Mouse (Mus musculus) stomach, embryonic 16.5 days (tissue): ENCODE data around the gene Hbq1a. TPM values are rescaled to one million over a fixed set of nuclear protein-coding genes. Genes with fewer than 3 reads are reported as not detected.

Experiments used
- ATAC-seq: fragments of 200-750 bp; cut with Nextera tagmentation; 2 replicates; pipeline ENCODE4 v1.8.0; 2017; ENCODE audit warnings: moderate number of reproducible peaks, moderate TSS enrichment; ENCODE audit not compliant: insufficient read depth, low FRiP score
- H3K27ac ChIP-seq: fragments of 300-500 bp; sonication (generic); 2 replicates; pipeline ENCODE4 v1.5.1; 2014; ENCODE audit warnings: low read length
- H3K27me3 ChIP-seq: fragments of 300-500 bp; sonication (generic); 2 replicates; pipeline ENCODE4 v1.6.1; 2014; ENCODE audit warnings: low read length, control low read depth, mixed read lengths; ENCODE audit not compliant: control insufficient read depth, insufficient read depth
- H3K36me3 ChIP-seq: fragments of 300-500 bp; sonication (generic); 2 replicates; pipeline ENCODE4 v1.6.1; 2014; ENCODE audit warnings: low read length; ENCODE audit not compliant: control insufficient read depth, insufficient read depth
- H3K4me1 ChIP-seq: fragments of 300-500 bp; sonication (generic); 2 replicates; pipeline ENCODE4 v1.6.1; 2014; ENCODE audit warnings: low read length, control low read depth, mixed read lengths; ENCODE audit not compliant: control insufficient read depth, insufficient read depth
- H3K4me2 ChIP-seq: fragments of 300-500 bp; sonication (generic); 2 replicates; pipeline ENCODE4 v1.6.1; 2014; ENCODE audit warnings: low read depth, low read length, mixed read lengths
- H3K4me3 ChIP-seq: fragments of 300-500 bp; sonication (generic); replicated peaks from 2 replicates; pipeline ENCODE4 v1.5.1; 2014; ENCODE audit warnings: mild to moderate bottlenecking, low read length
- H3K9ac ChIP-seq: fragments of 300-500 bp; sonication (generic); 2 replicates; pipeline ENCODE4 v1.6.1; 2014; ENCODE audit warnings: low read length
- H3K9me3 ChIP-seq: fragments of 300-500 bp; sonication (generic); replicated peaks from 2 replicates; pipeline ENCODE4 v1.6.1; 2016; ENCODE audit warnings: low read length, control low read depth; ENCODE audit not compliant: control insufficient read depth
- WGBS: fragments of 180-500 bp; shearing (Covaris S2); extraction: QIAGEN DNeasy Blood & Tissue Kit; methylation state at CpG from one replicate; pipeline ENCODE4 v1.1.7; 2014; 5-methylcytosine and 5-hydroxymethylcytosine counted together
- polyA plus RNA-seq: library from polyadenylated mRNA; unstranded; fragments of >200 nt; fragmentation: Nextera tagmentation; extraction: Ambion mirVana; gene quantifications from 2 replicates; pipeline ENCODE4 v1.2.1, GENCODE M21; 2015

The Hbq1a gene
- polyA plus RNA-seq, 1 experiment from 2014 or later: 0.62 TPM

DNA sequence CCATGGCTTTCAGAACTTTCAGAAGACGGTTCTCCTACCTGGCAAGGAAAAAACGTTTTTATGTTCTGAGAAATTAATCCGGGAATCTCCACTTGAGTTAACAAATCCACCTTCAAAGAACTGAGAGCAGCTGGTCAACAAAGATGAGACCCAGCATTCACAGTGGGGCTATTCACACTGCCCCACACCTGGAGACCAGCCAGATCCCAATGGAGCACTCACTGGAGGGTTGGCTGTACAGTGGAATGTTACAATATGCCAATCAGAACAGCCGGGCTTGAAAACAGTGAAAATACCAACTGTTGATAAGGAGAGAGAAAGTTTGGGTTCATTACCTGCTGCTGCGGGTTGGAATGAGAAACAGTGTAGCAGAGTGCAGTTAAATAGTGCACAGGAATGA lies 32.0 kb downstream of the Hbq1a start:
- Histone ChIP-seq H3K4me1 (peaks cover 2% of the 10 kb centered on the region; the same call in 1 of the 2 replicates), H3K27ac (no peak overlapping the region), H3K4me2 (no peak overlapping the region), H3K27me3 (no peaks in the 10 kb centered on the region), H3K9me3 (no peaks in the 10 kb centered on the region), H3K9ac (no peak overlapping the region), H3K4me3 (no peak overlapping the region), H3K36me3 (no peaks in the 10 kb centered on the region)
- ATAC-seq: no peak
- WGBS: 39% methylated on average over 5 of the region's 5 CpGs

DNA sequence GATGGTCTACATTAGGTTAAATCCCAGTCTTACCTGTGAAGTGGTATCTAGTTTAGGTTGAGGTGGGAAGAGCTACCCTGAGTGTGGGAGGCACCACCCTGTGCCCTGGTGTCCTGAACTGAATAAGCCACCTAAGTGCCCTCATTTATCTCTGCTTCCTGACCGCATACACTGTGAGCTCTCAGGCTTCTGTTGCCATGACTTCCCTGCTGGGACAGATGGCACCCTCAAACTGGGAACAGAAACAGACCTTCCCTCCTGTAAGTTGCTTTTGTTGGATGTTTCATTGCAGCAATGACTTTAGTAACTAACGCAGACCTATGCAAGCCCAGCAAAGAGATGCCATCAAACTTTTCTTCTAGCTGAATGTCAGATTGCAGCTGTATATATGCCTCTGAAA lies 33.4 kb downstream of the Hbq1a start:
- Histone ChIP-seq H3K9ac (no peak overlapping the region), H3K4me1 (peaks cover 2% of the 10 kb centered on the region; the same call in 1 of the 2 replicates), H3K4me2 (no peak overlapping the region), H3K9me3 (no peaks in the 10 kb centered on the region; the same call in 1 of the 2 replicates), H3K27ac (no peak overlapping the region), H3K27me3 (no peaks in the 10 kb centered on the region), H3K4me3 (no peak overlapping the region), H3K36me3 (no peaks in the 10 kb centered on the region)
- 65% methylated on average over 2 of the region's 2 CpGs for WGBS
- no peak for ATAC-seq

DNA sequence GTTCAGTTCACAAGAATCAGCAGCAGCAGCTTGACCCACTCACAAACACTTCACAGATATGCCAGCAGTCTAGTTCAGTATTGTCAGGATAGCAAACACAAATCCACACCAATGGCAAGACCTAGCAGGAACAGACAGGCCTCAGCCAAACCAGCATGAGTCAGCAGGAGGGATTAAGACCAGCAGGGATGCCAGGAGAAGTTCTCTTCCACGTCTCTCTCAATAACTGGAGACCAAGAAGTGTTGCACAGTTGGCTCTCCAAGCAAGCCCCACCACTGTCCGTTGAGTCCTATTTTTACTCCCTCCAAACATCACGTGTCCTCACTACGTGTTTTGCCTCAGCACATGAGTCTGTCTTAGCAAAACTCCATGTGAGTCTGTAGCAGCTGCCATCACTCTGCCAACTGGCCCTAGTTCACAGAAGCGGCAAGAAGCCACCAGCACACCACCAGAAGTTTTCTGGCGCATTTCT lies 36.6 kb downstream of the Hbq1a start:
- Histone ChIP-seq H3K27ac (no peak overlapping the region), H3K4me2 (no peak overlapping the region)
- WGBS: 80% methylated on average over 6 of the region's 6 CpGs

DNA sequence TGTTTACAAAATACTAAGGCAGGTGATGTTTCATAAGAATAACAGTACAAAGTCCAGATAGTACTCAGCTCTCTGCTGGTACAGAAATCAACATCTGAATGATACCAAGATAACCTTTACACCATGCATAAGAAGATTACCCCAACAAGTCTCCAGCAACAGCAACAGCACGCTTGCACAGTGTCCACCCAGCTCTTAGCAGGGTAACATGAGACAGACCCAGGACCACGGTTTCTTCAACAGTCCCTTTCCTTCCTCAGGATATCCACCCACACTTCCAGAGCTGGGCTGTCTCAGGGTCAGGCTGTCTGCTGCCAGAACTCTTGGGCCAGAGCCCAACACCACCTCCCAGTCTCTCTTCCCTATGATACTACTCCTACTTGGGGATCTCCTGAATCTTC lies 39.3 kb downstream of the Hbq1a start:
- Histone ChIP-seq H3K4me3 (no peak overlapping the region), H3K4me2 (no peak overlapping the region), H3K36me3 (no peaks in the 10 kb centered on the region), H3K27me3 (no peaks in the 10 kb centered on the region), H3K9ac (no peak overlapping the region), H3K4me1 (peaks cover 13% of the 10 kb centered on the region; the same call in 1 of the 2 replicates), H3K27ac (no peak overlapping the region), H3K9me3 (no peaks in the 10 kb centered on the region; the same call in 1 of the 2 replicates)
- 44% methylated on average over 2 of the region's 2 CpGs for WGBS
- ATAC-seq: peak; percentile 26

More for the DNA sequence above, 36.6 kb downstream of the Hbq1a start:
- no peak overlapping the region for H3K9ac ChIP-seq
- H3K36me3 ChIP-seq: no peaks in the 10 kb centered on the region
- peaks cover 13% of the 10 kb centered on the region; the same call in 1 of the 2 replicates for H3K4me1 ChIP-seq
- H3K27me3 ChIP-seq: no peaks in the 10 kb centered on the region
- no peak for ATAC-seq
- H3K4me3 ChIP-seq: no peak overlapping the region
- H3K9me3 ChIP-seq: no peaks in the 10 kb centered on the region; the same call in 1 of the 2 replicates

DNA sequence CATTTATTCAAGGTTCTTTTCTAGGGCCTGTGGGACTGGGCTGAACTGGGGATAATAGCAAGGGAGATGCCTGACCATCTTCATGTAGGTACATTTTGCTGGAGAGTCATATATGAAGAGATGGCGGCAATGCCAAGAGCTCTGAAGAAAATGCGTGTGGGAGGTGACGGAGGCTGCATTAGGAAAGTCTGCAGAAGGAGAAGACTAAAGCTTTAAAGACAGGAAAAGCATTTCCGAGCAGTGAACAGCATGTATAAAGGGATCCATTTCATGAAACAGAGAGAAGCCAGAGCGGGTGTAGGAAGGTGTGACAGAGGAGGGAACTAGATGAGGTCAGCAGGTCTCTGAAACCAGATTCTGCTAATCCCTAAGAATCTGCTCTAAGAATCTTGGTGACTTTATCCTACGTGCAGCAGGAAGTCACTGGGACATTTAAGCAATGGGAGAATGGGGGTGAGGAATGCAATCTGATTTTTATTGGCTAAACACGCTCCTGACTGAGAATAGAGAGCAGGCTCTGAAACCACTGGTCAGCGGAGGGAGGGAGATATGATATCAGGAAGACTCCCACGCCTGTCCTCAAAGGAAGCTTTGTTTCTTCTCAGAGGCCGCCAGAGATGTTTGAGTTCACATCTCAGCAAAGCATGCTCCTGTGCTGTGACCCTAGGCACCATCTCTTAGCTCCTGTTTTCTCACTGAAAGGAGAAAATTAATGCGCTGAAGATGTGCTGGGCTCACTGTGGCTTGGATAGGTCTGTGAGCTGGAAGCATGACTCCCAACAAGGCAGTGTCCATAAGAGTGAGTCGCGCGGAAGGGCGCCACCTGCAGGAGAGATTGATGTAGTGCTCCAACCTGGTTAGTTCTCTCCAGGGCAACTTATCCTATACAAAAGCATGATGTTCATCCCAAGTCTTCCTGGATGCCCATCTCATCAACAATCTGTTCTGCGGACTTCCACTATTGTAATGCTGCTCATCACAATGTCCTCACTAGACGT lies 40.9 kb downstream of the Hbq1a start:
- 0 out of 2 replicates have a peak overlapping the region, but pooled peaks have one; percentile 11 for H3K9ac ChIP-seq
- H3K4me3 ChIP-seq: no peak overlapping the region
- ATAC-seq: no peak
- WGBS: 36% methylated on average over 17 of the region's 17 CpGs
- peaks cover 24% of the 10 kb centered on the region for H3K4me1 ChIP-seq
- peak overlapping the region; percentile 22; the same call in 1 of the 2 replicates for H3K27ac ChIP-seq
- no peaks in the 10 kb centered on the region for H3K27me3 ChIP-seq
- H3K9me3 ChIP-seq: no peaks in the 10 kb centered on the region; the same call in 1 of the 2 replicates
- no peaks in the 10 kb centered on the region for H3K36me3 ChIP-seq
- H3K4me2 ChIP-seq: 0 out of 2 replicates have a peak overlapping the region, but pooled peaks have one; percentile 6

DNA sequence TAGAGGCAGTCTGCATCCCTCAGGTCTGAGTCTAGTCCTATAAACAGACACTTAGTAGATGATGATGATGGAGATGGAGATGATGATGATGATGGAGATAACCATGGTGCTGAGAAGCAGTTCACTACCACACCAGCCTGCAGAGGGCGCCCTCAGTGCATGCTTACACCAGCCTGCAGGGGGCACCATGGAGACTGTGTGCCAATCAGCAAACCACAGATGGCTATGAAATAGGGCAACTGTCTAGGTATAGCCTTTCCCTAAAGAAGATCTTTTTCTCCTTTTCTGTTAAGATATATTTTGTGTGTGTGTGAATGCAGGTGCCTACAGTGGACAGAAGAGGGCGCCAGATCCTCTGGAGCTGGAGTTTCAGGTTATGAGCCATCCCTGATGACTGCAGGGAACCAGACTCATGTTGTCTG lies 42.9 kb downstream of the Hbq1a start:
- H3K4me3 ChIP-seq: no peak overlapping the region

DNA sequence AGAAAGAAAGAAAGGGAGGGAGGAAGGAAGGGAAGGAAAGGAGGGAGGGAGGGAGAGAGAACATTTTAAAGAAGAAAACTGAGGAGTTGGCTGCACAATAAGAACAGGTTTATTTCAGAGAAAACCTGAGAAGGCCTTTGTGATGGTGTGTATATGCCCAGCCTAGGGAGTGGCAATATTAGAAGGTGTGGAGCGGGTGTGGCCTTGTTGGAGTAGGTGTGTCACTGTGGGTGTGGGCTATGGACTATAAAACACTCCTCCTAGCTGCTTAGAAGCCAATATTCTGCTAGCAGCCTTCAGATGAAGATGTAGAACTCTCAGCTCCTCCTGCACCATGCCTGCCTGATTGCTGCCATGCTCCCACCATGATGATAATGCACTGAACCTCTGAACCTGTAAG lies 43.5 kb downstream of the Hbq1a start:
- no peak for ATAC-seq
- H3K27me3 ChIP-seq: no peaks in the 10 kb centered on the region
- no peak overlapping the region for H3K4me3 ChIP-seq
- H3K4me1 ChIP-seq: peaks cover 38% of the 10 kb centered on the region
- H3K36me3 ChIP-seq: no peaks in the 10 kb centered on the region
- H3K4me2 ChIP-seq: no peak overlapping the region
- no peaks in the 10 kb centered on the region for H3K9me3 ChIP-seq
- H3K9ac ChIP-seq: no peak overlapping the region
- no peak overlapping the region for H3K27ac ChIP-seq
- WGBS: 84% methylated on average over 1 of the region's 1 CpGs

More for the DNA sequence above, 42.9 kb downstream of the Hbq1a start:
- ATAC-seq: no peak
- H3K9me3 ChIP-seq: no peaks in the 10 kb centered on the region
- H3K4me2 ChIP-seq: no peak overlapping the region
- no peaks in the 10 kb centered on the region for H3K27me3 ChIP-seq
- 14% methylated on average over 2 of the region's 2 CpGs for WGBS
- H3K4me1 ChIP-seq: peaks cover 38% of the 10 kb centered on the region
- no peaks in the 10 kb centered on the region for H3K36me3 ChIP-seq
- no peak overlapping the region for H3K9ac ChIP-seq
- H3K27ac ChIP-seq: no peak overlapping the region

DNA sequence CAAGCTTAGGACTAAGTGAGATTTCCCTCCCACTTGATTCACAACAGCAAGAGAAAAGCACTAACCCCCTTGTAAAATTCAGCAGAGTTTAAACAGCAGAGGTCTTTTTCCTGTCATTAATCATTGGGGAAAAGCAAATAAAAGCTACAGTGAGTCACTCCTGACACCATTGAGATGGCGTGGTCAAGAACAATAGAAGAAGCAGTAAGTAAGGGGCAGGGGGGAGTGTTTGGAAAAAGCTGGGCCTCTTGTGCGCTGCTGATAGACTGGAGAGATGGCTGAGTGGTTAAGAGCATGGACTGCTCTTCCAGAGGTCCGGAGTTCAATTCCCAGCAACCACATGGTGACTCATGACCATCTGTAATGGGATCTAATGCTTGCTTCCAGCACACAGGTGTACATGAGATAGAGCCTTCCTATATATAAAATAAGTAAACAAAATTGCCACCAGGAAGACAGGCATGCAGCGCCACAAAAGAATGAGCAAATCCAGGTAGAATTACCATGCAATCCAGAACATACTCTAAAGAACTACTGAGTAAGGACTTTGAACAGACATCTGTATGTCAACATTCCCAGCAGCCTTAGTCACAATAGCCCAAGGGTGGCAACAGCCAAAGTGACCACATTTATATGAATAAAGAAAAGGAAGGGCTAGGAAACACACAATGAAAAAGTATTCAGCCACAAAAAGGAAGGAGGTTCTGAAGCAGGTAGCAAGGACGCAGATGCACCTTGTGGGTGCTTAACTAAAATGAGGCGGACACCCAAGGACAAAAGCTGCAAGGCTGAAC lies 45.8 kb downstream of the Hbq1a start:
- Histone ChIP-seq H3K27ac (peak overlapping the region; percentile 86), H3K36me3 (no peaks in the 10 kb centered on the region), H3K9me3 (no peaks in the 10 kb centered on the region), H3K27me3 (no peaks in the 10 kb centered on the region), H3K4me3 (no peak overlapping the region), H3K4me1 (peaks cover 37% of the 10 kb centered on the region), H3K9ac (0 out of 2 replicates have a peak overlapping the region, but pooled peaks have one; percentile 3), H3K4me2 (no peak overlapping the region)
- peak; percentile 54; the same call in 1 of the 2 replicates for ATAC-seq
- 52% methylated on average over 6 of the region's 6 CpGs for WGBS
